Mouse (Mus musculus) hindbrain, embryonic 14.5 days (tissue): Measurements from ENCODE around the gene Cks1brt. TPM values are rescaled to one million over a fixed set of nuclear protein-coding genes. Genes with fewer than 3 reads are reported as not detected.
"Not testable (repeated sequence)": the region's sequence is repeated elsewhere in the genome, so short reads cannot be mapped to it uniquely, and the experiment has no call there.

Experiments
- ATAC-seq: fragments of 200-750 bp; cut with Nextera tagmentation; 2 replicates; pipeline ENCODE4 v1.8.0; 2017; ENCODE audit warnings: moderate number of reproducible peaks, mild to moderate bottlenecking, moderate TSS enrichment, moderate library complexity; ENCODE audit not compliant: low FRiP score
- DNase-seq: peaks from one replicate; pipeline ENCODE4 v3.0.0-alpha.2; 2015; ENCODE audit warnings: low spot score
- H3K27ac ChIP-seq: fragments of 300-500 bp; sonication (generic); 2 replicates; pipeline ENCODE4 v1.5.1; 2014; ENCODE audit warnings: mild to moderate bottlenecking, moderate library complexity
- H3K27me3 ChIP-seq: fragments of 300-500 bp; sonication (generic); 2 replicates; pipeline ENCODE4 v1.6.1; 2014; ENCODE audit warnings: mild to moderate bottlenecking, low read length, mixed read lengths; ENCODE audit not compliant: control insufficient read depth, insufficient read depth
- H3K36me3 ChIP-seq: fragments of 300-500 bp; sonication (generic); replicated peaks from 2 replicates; pipeline ENCODE4 v1.6.1; 2014; ENCODE audit not compliant: control insufficient read depth, insufficient read depth
- H3K4me1 ChIP-seq: fragments of 300-500 bp; sonication (generic); replicated peaks from 2 replicates; pipeline ENCODE4 v1.6.1; 2014; ENCODE audit warnings: antibody characterized with exemption, low read length, mixed read lengths; ENCODE audit not compliant: control insufficient read depth, insufficient read depth
- H3K4me2 ChIP-seq: fragments of 300-500 bp; sonication (generic); replicated peaks from 2 replicates; pipeline ENCODE4 v1.6.1; 2014; ENCODE audit warnings: mild to moderate bottlenecking, moderate library complexity
- H3K4me3 ChIP-seq: fragments of 300-500 bp; sonication (generic); replicated peaks from 2 replicates; pipeline ENCODE4 v1.5.1; 2014; ENCODE audit warnings: mild to moderate bottlenecking, low read length
- H3K9ac ChIP-seq: fragments of 300-500 bp; sonication (generic); 2 replicates; pipeline ENCODE4 v1.6.1; 2014
- H3K9me3 ChIP-seq: fragments of 300-500 bp; sonication (generic); 2 replicates; pipeline ENCODE4 v1.6.1; 2016; ENCODE audit warnings: low read length; ENCODE audit not compliant: control insufficient read depth
- WGBS: fragments of 180-500 bp; shearing (Covaris S2); extraction: QIAGEN DNeasy Blood & Tissue Kit; methylation state at CpG from one replicate; pipeline ENCODE4 v1.1.7; 2014; 5-methylcytosine and 5-hydroxymethylcytosine counted together
- microRNA-seq: library from miRNA; unstranded; fragments of <30 nt; microRNA quantifications from one replicate; pipeline ENCODE4, GENCODE M21; 2016
- polyA plus RNA-seq: library from polyadenylated mRNA; unstranded; fragments of >200 nt; fragmentation: Nextera tagmentation; extraction: Ambion mirVana; gene quantifications from 2 replicates; pipeline ENCODE4 v1.2.1, GENCODE M21; 2014

Gene Cks1brt
- polyA plus RNA-seq, 1 experiment from 2014 or later: not detected

GRCm38 (mm10) chr8:85135690-85136089, 16.0 kb upstream of the Cks1brt start:
- not testable (repeated sequence) for H3K27me3 ChIP-seq, ATAC-seq, H3K4me3 ChIP-seq, H3K4me1 ChIP-seq, H3K4me2 ChIP-seq, DNase-seq, H3K9ac ChIP-seq, H3K27ac ChIP-seq, H3K36me3 ChIP-seq, H3K9me3 ChIP-seq
- WGBS: 94% methylated on average over 2 of the region's 2 CpGs

DNA sequence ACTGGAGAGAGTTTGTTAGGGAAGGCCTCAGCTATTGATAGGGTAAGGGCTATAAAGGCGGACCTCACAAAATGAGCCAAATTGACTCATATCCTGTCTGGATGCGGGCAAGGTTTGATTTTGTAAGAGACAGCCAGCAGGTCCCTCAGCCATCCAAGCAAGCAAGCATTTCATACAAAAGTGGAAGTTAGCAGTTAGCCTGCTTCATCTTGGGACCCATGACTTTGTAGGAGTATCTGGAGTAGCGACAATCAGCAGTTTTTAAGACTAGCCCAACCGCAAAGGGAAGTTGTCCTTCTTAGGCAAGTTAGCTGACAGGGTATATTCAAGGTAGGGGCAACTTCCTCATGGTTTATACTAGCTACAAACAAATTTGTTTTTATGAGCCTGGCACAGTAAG, 9.2 kb upstream of the Cks1brt start:
- no peak overlapping the region for H3K9ac ChIP-seq
- no peak overlapping the region for H3K27ac ChIP-seq
- ATAC-seq (no peak), DNase-seq (no peak)
- H3K4me1 ChIP-seq: no peaks in the 10 kb centered on the region
- no peaks in the 10 kb centered on the region for H3K36me3 ChIP-seq
- no peaks in the 10 kb centered on the region for H3K27me3 ChIP-seq
- H3K4me3 ChIP-seq: no peak overlapping the region
- WGBS: 97% methylated on average over 4 of the region's 4 CpGs
- no peak overlapping the region for H3K4me2 ChIP-seq
- 0 out of 2 replicates have a peak, but pooled peaks cover 3% of the 10 kb centered on the region for H3K9me3 ChIP-seq

GRCm38 (mm10) chr8:85171291-85171690, 19.6 kb downstream of the Cks1brt start:
- H3K27ac ChIP-seq: no peak overlapping the region
- DNase-seq (peak; percentile 51), ATAC-seq (no peak)
- 37% methylated on average over 14 of the region's 14 CpGs for WGBS
- H3K4me1 ChIP-seq: no peaks in the 10 kb centered on the region
- H3K9me3 ChIP-seq: 0 out of 2 replicates have a peak, but pooled peaks cover 3% of the 10 kb centered on the region
- no peak overlapping the region for H3K9ac ChIP-seq
- H3K4me3 ChIP-seq: no peak overlapping the region
- no peaks in the 10 kb centered on the region for H3K27me3 ChIP-seq
- H3K36me3 ChIP-seq: no peaks in the 10 kb centered on the region
- H3K4me2 ChIP-seq: no peak overlapping the region

DNA sequence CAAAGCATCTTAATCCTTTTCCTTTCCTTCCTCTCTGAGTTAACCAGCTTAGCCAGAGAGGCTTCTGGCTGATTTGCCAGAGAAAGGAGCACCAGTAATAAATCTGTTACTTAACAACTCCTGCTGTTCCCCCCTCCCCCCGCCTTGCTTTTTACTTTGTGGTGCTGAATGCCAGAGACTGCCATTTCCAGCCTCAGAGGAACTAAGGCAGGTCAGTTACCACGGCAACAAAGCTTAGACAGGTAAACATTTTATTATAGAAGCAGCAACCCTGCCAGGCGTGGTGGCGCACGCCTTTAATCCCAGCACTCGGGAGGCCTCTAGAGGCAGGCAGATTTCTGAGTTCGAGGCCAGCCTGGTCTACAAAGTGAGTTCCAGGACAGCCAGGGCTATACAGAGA, 24.2 kb downstream of the Cks1brt start:
- Histone ChIP-seq H3K4me1 (no peaks in the 10 kb centered on the region), H3K4me3 (no peak overlapping the region), H3K27me3 (no peaks in the 10 kb centered on the region), H3K9me3 (no peaks in the 10 kb centered on the region), H3K9ac (no peak overlapping the region), H3K27ac (no peak overlapping the region), H3K4me2 (no peak overlapping the region), H3K36me3 (no peaks in the 10 kb centered on the region)
- peak; percentile 27 for DNase-seq
- 73% methylated on average over 7 of the region's 7 CpGs for WGBS
- no peak for ATAC-seq

DNA sequence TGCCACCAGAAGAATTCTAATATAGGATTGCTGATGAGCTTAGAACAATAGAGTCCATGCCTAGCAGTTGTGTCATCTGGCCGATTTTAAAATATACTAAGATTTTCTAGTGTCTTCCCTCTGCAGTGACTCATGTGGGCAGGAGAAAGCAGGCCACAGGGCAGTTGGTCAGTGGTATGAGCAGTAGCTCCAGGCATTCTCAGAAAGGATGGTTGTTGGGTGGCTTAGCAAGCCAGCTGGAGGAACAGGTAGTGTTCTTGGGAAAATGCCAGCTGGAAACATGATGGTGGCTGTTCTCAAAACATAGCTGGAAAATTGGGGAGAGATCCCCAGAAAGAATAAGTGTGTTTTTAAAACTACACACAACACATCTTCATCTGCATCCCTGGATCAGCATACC, 40.6 kb downstream of the Cks1brt start:
- no peaks in the 10 kb centered on the region for H3K4me1 ChIP-seq
- H3K27ac ChIP-seq: no peak overlapping the region
- H3K4me3 ChIP-seq: no peak overlapping the region
- H3K9me3 ChIP-seq: peaks cover 9% of the 10 kb centered on the region
- no peaks in the 10 kb centered on the region for H3K27me3 ChIP-seq
- H3K9ac ChIP-seq: no peak overlapping the region
- 84% methylated on average over 1 of the region's 1 CpGs for WGBS
- no peak overlapping the region for H3K4me2 ChIP-seq
- DNase-seq (no peak), ATAC-seq (no peak)
- no peaks in the 10 kb centered on the region for H3K36me3 ChIP-seq

GRCm38 (mm10) chr8:85220220-85220619, 68.5 kb downstream of the Cks1brt start:
- ATAC-seq: no peak
- no peak overlapping the region for H3K4me2 ChIP-seq

DNA sequence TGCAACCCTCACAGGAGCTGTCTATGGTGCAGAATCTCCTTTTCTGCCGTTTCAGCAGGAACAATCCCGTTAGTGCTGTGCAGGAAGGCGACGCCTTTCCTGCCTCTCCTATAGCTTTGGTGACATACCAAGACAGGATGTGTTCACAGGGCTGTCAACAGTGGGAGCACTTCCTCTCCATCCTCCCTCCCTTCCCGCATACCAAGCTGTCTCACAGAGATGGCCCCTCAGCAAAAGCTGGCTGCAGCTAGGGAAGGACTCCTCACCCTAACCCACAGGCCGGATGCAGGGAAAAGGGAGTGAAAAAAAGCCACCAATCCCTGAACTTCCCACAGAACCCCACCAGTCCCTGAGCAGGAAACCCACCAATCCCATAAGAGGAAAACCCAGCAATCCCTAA, 69.3 kb downstream of the Cks1brt start:
- no peak overlapping the region for H3K4me3 ChIP-seq
- H3K4me2 ChIP-seq: no peak overlapping the region
- H3K9ac ChIP-seq: no peak overlapping the region
- no peaks in the 10 kb centered on the region for H3K36me3 ChIP-seq
- DNase-seq (no peak), ATAC-seq (no peak)
- no peaks in the 10 kb centered on the region for H3K27me3 ChIP-seq
- WGBS: 56% methylated on average over 6 of the region's 6 CpGs
- H3K27ac ChIP-seq: no peak overlapping the region
- no peaks in the 10 kb centered on the region for H3K9me3 ChIP-seq
- H3K4me1 ChIP-seq: no peaks in the 10 kb centered on the region

More at GRCm38 (mm10) chr8:85220220-85220619, 68.5 kb downstream of the Cks1brt start:
- H3K9ac ChIP-seq: no peak overlapping the region
- no peak overlapping the region for H3K4me3 ChIP-seq
- H3K27me3 ChIP-seq: no peaks in the 10 kb centered on the region
- DNase-seq: no peak
- no peak overlapping the region for H3K27ac ChIP-seq
- H3K9me3 ChIP-seq: no peaks in the 10 kb centered on the region
- WGBS: 83% methylated on average over 4 of the region's 4 CpGs
- H3K36me3 ChIP-seq: no peaks in the 10 kb centered on the region
- H3K4me1 ChIP-seq: no peaks in the 10 kb centered on the region

Small RNA genes lying within 50 kb of the gene (microRNA-seq; reads per million reads assigned to microRNA genes)
- 0.65 reads per million for gene Gm23388

Other genes with a start within 250 kb of the Cks1brt start
- 0.70 and 0.91 TPM in 2 replicates for gene Klf1, start 250.0 kb upstream of the Cks1brt start, polyA plus RNA-seq
- gene Dnase2a, start 243.4 kb upstream of the Cks1brt start, polyA plus RNA-seq: 3.3 and 6.0 TPM in 2 replicates
- gene Mast1, start 214.6 kb upstream of the Cks1brt start, polyA plus RNA-seq: 69.7 and 76.5 TPM in 2 replicates
- 1.1 and 1.8 TPM in 2 replicates for gene Rtbdn, start 204.9 kb upstream of the Cks1brt start, polyA plus RNA-seq
- gene Gm49661, start 182.5 kb upstream of the Cks1brt start, polyA plus RNA-seq: not detected in 2 replicates
- gene Prdx2, start 182.3 kb upstream of the Cks1brt start, polyA plus RNA-seq: 1,143 and 1,221 TPM in 2 replicates
- gene Rnaseh2a, start 182.2 kb upstream of the Cks1brt start, polyA plus RNA-seq: 47.8 and 48.4 TPM in 2 replicates
- gene Junb, start 173.2 kb upstream of the Cks1brt start, polyA plus RNA-seq: 6.0 and 6.2 TPM in 2 replicates
- 24.6 and 27.3 TPM in 2 replicates for gene Hook2, start 161.3 kb upstream of the Cks1brt start, polyA plus RNA-seq
- not detected in 2 replicates for gene Best2, start 137.4 kb upstream of the Cks1brt start, polyA plus RNA-seq
- 121 and 137 TPM in 2 replicates for gene Asna1, start 126.6 kb upstream of the Cks1brt start, polyA plus RNA-seq
- gene Trir, start 125.1 kb upstream of the Cks1brt start, polyA plus RNA-seq: 162 and 165 TPM in 2 replicates
- 42.4 and 46.4 TPM in 2 replicates for gene Tnpo2, start 115.0 kb upstream of the Cks1brt start, polyA plus RNA-seq
- gene Fbxw9, start 91.9 kb upstream of the Cks1brt start, polyA plus RNA-seq: 63.0 and 68.9 TPM in 2 replicates
- gene Gm5741, start 83.9 kb upstream of the Cks1brt start, polyA plus RNA-seq: 1.4 TPM in 1 of 2 replicates, not detected in the other
- 105 and 113 TPM in 2 replicates for gene Dhps, start 80.2 kb upstream of the Cks1brt start, polyA plus RNA-seq
- gene Wdr83os, start 71.2 kb upstream of the Cks1brt start, polyA plus RNA-seq: 119 and 136 TPM in 2 replicates
- gene Wdr83, start 70.6 kb upstream of the Cks1brt start, polyA plus RNA-seq: 41.2 and 43.9 TPM in 2 replicates
- gene Man2b1, start 68.7 kb upstream of the Cks1brt start, polyA plus RNA-seq: 17.3 and 20.1 TPM in 2 replicates
- gene Zfp791, start 28.8 kb upstream of the Cks1brt start, polyA plus RNA-seq: 3.6 TPM in 2 replicates
- gene Olfr371, start 74.1 kb downstream of the Cks1brt start, polyA plus RNA-seq: not detected in 2 replicates
- 71.8 and 74.2 TPM in 2 replicates for gene Orc6, start 147.7 kb downstream of the Cks1brt start, polyA plus RNA-seq
- gene Vps35, start 147.9 kb downstream of the Cks1brt start, polyA plus RNA-seq: 179 and 200 TPM in 2 replicates
- gene Mylk3, start 234.4 kb downstream of the Cks1brt start, polyA plus RNA-seq: 0.25 and 0.27 TPM in 2 replicates